Comparison of ENCODE assay signal across 11 mouse cellular contexts in genomic region chr11:66482501-66482900, GRCm38 (mm10). TPM values are rescaled to one million over a fixed set of nuclear protein-coding genes. Genes with fewer than 3 reads are reported as not detected.
A peak's percentile ranks its signal among the peaks of the same experiment; 100 is the strongest.
DNase-seq lines count a peak whose midpoint lies in the region; ATAC-seq and TF ChIP-seq lines count a peak whose summit lies in the region.
"Had no signal": no experiment of that assay in that cellular context is flagged by ENCODE, and none has a peak within 500 bp of the region (broad histone marks: within the 10 kb centered on the region; RNA-seq: fewer than 3 reads in every experiment).

No protein-coding gene starts in this region.

- ATAC-seq in hindbrain, postnatal 0 days, result no peak
- no peak for ATAC-seq in hindbrain, embryonic 13.5 days (ENCODE audit: low FRiP score)
- no peak for ATAC-seq in inflammation-experienced regulatory T-cells, adult 6 months

- no peaks in the 10 kb centered on the region for H3K27me3 ChIP-seq in hindbrain, postnatal 0 days (ENCODE audit: insufficient read depth, low read length)
- no peaks in the 10 kb centered on the region for H3K27me3 ChIP-seq in hindbrain, embryonic 13.5 days

- H3K9me3 ChIP-seq in hindbrain, postnatal 0 days (ENCODE audit: low read length), result no peaks in the 10 kb centered on the region
- no peaks in the 10 kb centered on the region for H3K9me3 ChIP-seq in hindbrain, embryonic 13.5 days

- WGBS in hindbrain, postnatal 0 days, result 46% methylated on average over 6 of the region's 6 CpGs
- whole genome bisulfite sequencing in hindbrain, embryonic 13.5 days, result 73% methylated on average over 6 of the region's 6 CpGs

- H3K4me1 ChIP-seq in hindbrain, postnatal 0 days (ENCODE audit: insufficient read depth, low read length), result no peaks in the 10 kb centered on the region
- H3K4me1 ChIP-seq in hindbrain, embryonic 13.5 days (replicated peaks), result no peaks in the 10 kb centered on the region

- H3K4me2 ChIP-seq in hindbrain, postnatal 0 days (ENCODE audit: low read depth, low read length), result no peak overlapping the region
- no peak overlapping the region for H3K4me2 ChIP-seq in hindbrain, embryonic 13.5 days

- no peaks in the 10 kb centered on the region for H3K36me3 ChIP-seq in hindbrain, postnatal 0 days (ENCODE audit: insufficient read depth, low read length)
- H3K36me3 ChIP-seq in hindbrain, embryonic 13.5 days, result no peaks in the 10 kb centered on the region

- no peak overlapping the region for H3K9ac ChIP-seq in hindbrain, postnatal 0 days (replicated peaks; ENCODE audit: low read length)
- no peak overlapping the region for H3K9ac ChIP-seq in hindbrain, embryonic 13.5 days

- TF ChIP-seq CTCF in hindbrain, postnatal 0 days (IDR thresholded peaks at IDR 0.05; ENCODE audit: low read depth), result no peak

- no peak overlapping the region for H3K27ac ChIP-seq in hindbrain, postnatal 0 days
- no peak overlapping the region for H3K27ac ChIP-seq in hindbrain, embryonic 13.5 days
- H3K27ac ChIP-seq: stomach, postnatal 0 days had no signal

- no peak overlapping the region for H3K4me3 ChIP-seq in hindbrain, postnatal 0 days (ENCODE audit: low read length)
- H3K4me3 ChIP-seq in hindbrain, embryonic 13.5 days, result no peak overlapping the region

- DNase-seq in hindbrain, postnatal 0 days (ENCODE audit: low spot score), result peak; percentile 70
- DNase-seq in lung, postnatal 14 days, result peak; percentile 2
- DNase-seq in lung, postnatal 36 days, result no peak
- DNase-seq in frontal cortex, postnatal 25 days (ENCODE audit: low spot score in 2 of 2), result peak; percentile 8 to 29
- peak; percentile 24 for DNase-seq in left cerebral cortex, postnatal 4 days
- no peak for DNase-seq in thymus, postnatal 10 days (ENCODE audit: low spot score in 2 of 2)
- DNase-seq: kidney, postnatal 25 days had no signal

- intact Hi-C loops in left cerebral cortex, postnatal 4 days (cut with DNase I), result no loop called here

RNA-seq across cellular contexts. Expression of gene Shisa6, which starts 43.3 kb away (rescaled TPM):
- total RNA-seq in hindbrain, postnatal 0 days (2014; rRNA removed), result 12.6 and 17.8 TPM in 2 replicates
- polyA plus RNA-seq in hindbrain, postnatal 0 days (2015; fragmentation: Nextera tagmentation; extraction: Ambion mirVana), result 3.7 and 4.4 TPM in 2 replicates
- polyA plus RNA-seq in hindbrain, embryonic 13.5 days (2015; fragmentation: Nextera tagmentation; extraction: Ambion mirVana), result 3.1 and 4.0 TPM in 2 replicates
- total RNA-seq in left cerebral cortex, postnatal 4 days (2021), result 10 to 100 TPM; 53.7 to 74.9 TPM
- not detected for polyA plus RNA-seq in inflammation-experienced regulatory T-cells, adult 6 months (2017; shearing (Covaris generic))
- total RNA-seq: megakaryocyte progenitor cell, adult 5-6 weeks had no signal

Comparison
In these comparisons a context has a peak if more than half of its experiments do, and no peak if none do; other contexts are left out.
1. DNase-seq: peak in hindbrain, postnatal 0 days (single experiment), lung, postnatal 14 days (single experiment), frontal cortex, postnatal 25 days (2 of 2) and left cerebral cortex, postnatal 4 days (single experiment); none in lung, postnatal 36 days (single experiment) and thymus, postnatal 10 days (0 of 2).